Mouse (Mus musculus): ENCODE results near the gene Cilp.

- TF ChIP-seq POLR2A (IDR thresholded peaks at IDR 0.05; ENCODE audit: borderline replicate concordance, low read depth, low read length), result no peak
- no peak for TF ChIP-seq CTCF (IDR thresholded peaks at IDR 0.05; ENCODE audit: low read depth, low read length)
Measured at GRCm38 (mm10) chr9:65238191-65238760, 26.7 kb upstream of the Cilp start.

All from bone marrow macrophage, adult 2 months (primary cell).